Mouse (Mus musculus) embryo, embryonic 11 days (tissue): ENCODE data around the gene Obscn.
A peak's percentile ranks its signal among the peaks of the same experiment; 100 is the strongest.

Source experiments
- DNase-seq: peaks from one replicate; pipeline ENCODE4 v3.0.0-alpha.2; 2015

Gene Obscn

DNA sequence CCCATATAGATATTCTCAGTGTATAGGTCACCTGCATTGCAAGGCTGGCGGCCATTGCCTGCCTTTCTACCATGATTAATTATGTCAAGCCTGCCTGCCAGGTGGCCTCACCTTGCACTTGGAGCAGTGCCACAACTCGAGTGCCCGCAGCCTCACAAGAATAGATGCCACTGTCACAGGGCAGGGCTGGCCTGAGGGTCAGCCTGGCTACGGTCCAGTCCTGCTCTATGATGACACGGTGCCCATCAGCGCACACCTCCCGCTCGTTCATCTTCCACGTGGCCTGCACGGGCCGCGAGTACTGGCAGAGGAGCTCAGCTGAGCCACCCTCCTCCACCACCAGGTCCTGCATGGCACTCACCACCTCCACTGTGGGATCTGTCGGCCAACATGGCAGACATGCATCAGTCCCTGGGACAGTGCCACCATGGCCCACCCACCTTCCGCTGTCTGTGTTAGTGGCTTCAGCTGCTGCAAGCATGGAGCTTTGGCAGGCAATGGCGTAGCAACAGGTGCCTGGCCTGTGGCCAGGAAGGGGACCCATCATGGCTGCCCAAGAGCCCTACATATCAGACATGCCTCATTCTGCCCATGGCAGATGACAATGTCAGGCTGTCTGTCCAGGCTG is 91.4 kb downstream of the Obscn start:
- DNase-seq: no peak

DNA sequence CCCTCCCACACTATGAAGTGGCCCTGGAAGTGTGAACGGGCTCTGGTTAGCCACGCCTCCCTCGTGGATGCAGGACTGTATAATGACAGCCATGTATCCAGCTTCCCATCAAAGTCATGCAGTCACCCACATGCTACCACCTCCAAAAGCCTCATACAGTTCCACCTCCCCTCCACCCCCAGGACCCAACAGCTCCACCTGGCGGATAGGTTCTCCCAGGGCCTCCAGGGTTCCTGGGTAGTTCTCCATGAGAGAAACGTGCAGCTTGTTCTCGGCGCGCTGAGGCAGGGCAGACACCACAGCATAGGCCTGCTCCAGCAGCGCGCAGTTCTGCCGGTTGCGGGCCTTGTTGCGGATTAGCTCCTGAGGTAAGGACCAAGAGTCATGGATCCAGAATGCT is 107.2 kb downstream of the Obscn start:
- no peak for DNase-seq

DNA sequence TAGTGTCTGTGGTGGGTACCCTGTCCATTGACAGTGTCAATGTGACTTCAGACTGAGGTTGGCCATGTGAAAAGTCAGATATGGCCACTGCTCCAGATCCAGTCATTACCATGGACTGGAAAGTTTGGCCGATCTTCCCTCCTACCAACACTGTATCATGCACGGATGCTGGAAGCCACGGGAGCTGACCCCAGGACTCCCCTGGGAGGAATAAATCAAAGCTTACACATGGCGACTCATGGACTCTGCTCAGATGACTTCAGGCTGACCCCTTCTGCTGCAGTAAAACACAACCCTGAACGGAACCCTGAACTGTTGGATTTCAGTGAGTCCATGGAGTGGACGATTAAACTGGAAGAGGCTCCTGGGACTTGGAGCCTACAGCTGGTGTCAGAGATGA is 109.8 kb downstream of the Obscn start:
- DNase-seq: peak; percentile 13

DNA sequence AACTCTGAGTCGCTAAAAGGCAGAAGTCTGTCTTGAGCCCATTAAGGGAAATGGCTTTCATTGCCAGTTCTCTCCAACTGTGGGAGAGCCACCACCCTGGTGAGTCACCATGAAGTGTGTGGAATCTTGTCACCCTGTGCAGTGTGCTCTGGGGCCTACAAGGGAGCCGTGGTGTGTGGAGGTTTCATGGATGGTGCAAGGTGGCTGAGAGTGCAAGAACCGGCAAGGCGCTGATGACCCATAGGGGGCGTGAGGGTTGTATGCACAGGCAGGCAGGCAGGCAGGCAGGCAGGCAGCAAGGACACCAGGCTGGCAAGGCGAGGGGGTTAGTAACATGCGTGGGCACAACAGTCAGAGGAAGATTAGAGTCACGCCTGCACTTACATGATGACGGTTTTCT is 121.2 kb downstream of the Obscn start:
- peak; percentile 59 for DNase-seq

DNA sequence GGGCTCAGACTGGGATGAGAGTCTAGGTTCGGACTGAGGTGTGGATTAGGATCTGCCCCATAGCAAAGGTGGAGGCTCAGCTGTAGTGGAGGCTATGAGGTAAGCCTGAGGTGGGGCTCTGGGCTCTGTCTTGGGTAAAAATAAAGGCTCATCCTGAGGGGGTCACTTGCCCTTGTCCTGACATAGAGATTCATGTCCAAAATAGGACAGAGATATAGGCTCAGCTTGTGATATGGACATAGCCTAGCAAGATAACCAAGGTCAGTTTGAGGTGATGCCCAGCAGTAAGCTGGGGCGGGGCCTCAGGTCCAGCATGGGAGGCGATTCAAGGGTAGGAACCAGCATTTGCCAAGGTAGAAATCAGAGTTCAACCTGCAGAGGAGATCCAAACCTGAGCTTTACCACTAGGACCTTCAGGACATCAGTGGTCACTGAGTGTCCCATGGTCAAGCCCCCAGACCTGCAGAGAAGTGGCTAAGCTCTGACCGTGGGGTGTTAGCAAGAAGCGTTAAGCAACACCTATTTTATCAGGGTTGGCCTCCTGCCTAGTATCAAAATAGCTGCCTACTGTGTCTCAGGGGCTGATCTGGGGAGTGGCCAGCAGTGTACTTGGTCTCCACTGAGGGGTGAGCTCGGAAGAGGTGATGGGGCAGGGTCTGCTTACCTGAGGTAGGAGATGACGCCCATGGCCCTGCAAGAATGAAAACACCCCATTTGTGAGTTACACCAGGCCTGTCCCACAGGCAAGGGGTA is 133.7 kb downstream of the Obscn start:
- DNase-seq: no peak

DNA sequence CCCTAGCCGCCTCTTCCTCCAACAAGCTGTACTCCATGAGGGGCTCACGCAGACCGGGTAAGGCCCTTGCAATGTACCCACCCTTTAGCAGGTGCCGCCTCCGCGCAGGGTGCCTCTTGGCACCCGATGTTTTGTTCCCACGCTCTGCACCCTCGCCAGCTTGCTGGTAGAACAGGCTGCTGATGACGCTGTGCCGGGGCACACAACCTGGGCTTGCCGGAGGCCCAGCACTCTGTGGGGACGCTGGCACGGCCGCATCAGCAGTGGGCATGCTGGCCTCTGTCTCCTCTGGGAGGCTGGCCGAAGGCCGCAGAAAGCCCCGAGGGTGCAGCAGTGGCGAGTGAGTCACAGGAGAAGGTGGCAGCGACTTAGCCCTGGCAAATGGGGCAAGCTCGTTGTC is 135.6 kb downstream of the Obscn start:
- no peak for DNase-seq

DNA sequence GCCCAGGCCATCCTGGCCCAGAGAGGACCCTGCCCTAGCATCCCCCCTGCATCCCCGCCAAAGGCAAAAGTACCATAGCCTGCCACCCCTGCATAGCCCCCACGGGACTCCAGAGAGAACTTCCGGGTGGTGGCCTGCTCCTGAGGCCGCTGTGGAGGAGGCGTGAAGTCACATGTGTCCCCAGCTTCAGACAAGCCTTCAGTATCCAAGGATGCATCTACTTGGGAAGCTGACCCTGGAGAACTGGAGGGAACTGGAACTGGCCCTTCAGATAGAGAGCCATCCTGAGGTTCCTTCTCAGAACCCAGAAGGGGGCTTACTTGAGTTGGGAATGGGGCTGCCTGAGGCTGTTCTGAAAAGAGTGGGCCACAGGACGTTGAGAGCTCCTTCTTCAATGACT is 136.4 kb downstream of the Obscn start:
- DNase-seq: no peak

DNA sequence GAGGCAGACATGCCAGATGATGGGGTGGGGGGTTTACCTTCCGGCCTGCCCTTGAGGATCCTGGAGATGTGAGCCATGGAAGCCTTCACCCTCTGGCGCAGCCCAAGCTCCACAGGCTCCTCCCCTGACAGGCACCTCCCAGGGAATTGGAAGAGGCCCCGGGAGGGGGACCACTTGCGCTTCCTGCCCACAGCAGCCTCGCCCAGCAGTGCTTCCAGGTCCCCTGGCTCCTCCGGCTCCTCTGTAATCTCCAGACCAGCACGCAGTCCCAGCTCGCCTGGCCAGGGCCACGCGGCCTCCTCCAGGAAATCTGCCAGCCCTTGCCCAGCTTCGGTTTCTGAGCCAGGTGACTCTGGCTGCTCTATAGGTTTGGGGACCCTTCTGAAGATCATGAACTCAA is 137.0 kb downstream of the Obscn start:
- no peak for DNase-seq

DNA sequence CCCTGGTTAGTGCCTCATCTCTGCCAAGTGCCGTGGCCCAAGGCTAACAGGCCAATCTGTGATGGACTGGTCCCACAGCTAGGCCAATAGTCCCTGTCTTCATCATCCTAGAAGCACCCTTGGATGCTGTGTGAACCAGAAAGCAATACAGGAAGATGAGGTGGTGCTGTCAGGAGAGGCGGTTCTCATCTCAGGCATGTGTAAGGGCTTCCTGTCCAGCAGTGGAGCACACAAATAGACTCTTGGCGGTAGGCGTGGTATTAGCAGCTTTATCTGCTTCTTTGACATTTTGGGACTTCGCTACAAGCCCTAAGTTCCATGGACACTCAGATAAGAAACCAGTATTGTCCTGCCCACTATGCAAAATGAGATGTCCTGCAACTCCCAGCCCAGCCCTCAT is 138.7 kb downstream of the Obscn start:
- no peak for DNase-seq

DNA sequence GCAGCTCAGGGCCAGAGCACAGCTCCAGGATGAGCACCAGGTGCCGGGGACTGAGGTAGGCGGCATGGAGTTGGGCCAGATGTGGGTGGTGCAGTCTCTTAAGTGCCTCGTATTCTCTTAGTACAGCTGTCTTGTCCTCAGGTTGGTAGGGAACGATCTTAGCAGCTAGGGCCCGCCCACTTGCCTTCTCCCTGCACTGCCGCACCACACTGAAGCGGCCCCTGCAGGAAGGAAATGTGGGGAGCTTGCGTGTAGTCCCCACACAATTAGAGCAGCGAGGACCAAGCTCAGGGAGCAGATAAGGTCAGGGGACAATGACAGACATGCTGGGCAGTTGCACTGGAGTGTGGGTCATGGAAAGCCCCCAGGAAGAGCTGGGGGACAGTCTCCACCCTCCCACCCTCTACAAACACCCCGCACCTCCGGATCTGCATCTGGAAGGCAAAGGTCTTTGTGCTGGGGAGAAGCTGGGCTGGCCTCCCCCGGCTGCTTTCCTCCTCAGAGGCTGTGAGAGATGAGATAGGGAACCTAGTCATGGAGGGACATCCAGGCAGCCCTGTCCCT is 140.3 kb downstream of the Obscn start:
- no peak for DNase-seq

DNA sequence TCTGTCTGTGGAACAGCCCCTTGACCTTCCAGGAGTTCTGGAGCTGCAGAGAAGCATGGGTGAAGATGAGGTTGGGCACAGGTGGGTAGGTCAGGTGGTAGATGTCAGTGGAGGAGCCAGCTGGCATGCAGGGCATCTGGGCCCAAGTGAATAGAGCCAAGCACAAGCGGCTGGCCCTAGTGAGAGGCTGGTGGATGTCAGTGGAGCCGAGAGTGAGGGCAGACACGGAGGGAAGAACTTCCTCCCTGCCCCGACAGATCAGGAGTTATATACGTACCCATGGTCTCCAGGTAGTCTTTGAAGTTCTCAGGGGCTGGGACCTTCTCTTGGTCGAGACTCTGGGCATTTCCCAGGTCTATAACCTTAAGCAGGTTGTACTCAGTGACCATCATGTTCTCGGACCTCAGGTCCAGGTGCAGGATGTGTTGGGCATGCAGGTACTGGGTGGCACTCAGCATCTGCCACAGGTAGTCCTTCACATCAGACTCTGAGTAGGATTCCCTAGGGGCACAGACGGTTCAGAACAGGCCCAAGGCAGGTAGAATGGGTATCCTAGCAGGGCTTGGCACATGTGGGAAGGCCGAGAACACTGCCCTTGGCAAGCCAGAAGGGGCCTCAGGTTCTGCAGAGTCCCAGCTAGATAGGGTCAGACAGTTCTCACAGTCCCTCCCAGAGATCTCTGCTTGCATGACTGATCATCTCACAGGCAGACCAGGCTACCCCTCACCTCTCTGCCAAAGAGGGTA is 141.0 kb downstream of the Obscn start:
- DNase-seq: no peak

DNA sequence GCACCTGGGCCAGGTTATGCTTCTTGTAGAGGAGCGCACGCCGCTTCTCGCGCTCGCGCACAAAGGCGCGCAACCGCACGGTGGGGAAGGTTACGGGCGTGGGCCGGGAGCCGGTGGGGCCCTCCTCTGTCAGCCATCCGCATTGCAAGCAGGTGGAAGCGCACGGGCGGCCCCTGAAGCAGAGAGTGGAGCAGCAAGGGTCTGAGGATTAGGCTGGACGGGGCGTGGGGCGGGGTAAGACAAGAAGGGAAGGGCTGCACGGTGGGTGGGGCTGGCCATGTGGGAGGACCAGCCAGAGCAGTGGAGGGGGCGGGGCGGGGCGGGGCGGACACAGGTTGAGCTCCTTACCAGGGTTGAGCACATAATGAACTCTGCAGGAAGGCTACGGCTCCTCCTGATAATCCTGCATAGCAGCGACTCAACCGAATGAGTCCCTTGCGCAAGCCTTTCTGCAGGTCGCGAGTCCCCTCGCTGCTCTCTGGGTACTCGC is 141.8 kb downstream of the Obscn start:
- peak; percentile 67 for DNase-seq

DNA sequence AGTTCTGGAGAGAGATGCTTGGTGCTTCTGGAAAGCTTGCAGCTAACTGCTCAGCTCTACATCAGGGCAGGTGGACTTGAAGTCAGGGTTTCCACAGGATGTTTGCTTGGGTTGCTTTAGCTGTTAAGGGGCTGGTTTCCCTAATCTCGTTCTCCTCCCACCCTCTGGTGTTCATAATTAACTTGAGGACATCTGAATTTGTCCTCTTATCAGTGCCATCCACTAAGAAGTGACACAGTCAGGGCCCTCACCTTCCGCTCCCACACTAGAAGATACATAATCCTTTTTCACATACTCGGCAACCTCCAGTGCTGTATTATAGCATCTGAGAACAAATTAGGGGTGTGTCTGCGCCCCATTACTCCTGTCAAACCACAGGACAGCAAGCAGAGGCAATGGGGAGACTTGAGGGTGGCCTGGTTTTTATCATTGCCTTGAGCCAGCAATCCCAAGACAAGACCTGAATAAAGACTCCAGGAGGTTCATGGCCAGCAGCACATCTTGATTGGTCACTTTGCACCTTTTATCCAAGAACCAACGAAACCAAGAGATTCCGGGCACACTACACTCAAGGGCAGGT is 143.0 kb downstream of the Obscn start:
- no peak for DNase-seq

DNA sequence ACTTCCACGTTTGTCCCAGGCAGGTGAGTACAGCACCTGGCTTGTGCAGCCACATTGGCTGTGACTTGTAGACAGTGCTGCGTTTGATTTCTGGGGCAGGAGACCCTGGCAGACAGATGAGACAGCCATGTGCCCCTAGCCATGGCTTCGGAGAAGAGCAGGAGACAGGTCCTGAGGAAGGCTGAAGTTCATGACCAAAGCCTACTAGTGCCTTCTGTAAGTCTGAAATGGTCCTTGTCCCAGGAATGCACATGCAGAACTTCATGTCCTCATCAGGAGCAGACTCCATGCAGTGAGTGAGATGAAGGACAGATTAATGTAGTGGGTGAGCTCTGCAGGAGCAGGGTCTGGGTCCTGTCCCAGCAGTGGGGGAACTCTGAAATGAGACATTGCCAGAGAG is 144.3 kb downstream of the Obscn start:
- DNase-seq: no peak

DNA sequence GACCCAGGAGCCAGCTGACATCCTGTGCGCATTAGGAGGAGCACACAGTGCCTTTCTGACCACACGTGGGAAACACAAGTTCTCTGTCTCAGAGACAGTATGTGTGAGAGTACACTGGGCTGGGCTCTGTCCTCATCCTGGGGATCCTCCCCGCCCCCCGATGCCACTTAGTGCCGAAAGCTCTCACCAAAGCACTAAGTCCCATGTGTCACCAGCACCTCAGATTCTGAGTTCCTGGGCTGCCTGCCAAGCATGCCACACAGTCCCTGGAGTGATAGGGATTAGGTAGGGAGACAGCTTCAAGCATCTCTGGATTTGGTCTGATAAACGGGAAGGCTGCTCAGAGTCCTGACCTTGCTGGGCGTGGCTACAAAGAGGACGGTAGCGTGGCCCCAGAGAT is 145.4 kb downstream of the Obscn start:
- DNase-seq: no peak

DNA sequence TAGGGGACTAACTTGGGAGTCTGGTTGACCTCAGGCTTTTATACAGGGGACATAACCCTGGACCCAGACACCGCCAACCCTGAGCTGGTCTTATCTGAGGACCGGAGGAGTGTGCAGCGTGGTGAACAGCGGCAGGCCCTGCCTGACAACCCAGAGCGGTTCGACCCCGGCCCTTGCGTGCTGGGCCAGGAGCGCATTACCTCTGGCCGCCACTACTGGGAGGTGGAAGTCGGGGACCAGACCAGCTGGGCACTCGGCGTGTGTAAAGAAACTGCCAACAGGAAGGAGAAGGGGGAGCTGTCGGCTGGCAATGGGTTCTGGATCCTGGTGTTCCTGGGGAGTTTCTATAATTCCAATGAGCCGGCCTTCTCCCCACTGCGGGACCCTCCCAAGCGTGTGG is 146.1 kb downstream of the Obscn start:
- no peak for DNase-seq

DNA sequence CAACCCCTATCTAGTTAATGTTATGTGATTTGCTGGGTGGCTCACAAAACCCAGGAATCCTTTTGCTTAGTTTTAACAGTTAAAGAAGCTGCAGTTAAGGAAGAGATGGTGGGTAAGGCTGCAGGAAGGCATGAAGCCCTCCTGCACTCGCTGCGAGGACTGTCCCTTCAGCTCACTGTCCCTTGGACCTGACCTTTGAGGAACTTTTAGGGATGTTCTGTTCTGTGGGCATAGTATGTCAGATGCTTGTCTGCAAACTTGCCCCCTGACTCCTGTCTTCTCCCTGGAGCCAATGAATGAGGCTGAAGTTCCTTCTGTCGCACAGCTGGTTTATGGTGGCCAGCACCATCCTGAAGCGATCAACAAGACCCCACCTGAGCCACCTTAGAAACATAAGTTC is 147.0 kb downstream of the Obscn start:
- DNase-seq: no peak

DNA sequence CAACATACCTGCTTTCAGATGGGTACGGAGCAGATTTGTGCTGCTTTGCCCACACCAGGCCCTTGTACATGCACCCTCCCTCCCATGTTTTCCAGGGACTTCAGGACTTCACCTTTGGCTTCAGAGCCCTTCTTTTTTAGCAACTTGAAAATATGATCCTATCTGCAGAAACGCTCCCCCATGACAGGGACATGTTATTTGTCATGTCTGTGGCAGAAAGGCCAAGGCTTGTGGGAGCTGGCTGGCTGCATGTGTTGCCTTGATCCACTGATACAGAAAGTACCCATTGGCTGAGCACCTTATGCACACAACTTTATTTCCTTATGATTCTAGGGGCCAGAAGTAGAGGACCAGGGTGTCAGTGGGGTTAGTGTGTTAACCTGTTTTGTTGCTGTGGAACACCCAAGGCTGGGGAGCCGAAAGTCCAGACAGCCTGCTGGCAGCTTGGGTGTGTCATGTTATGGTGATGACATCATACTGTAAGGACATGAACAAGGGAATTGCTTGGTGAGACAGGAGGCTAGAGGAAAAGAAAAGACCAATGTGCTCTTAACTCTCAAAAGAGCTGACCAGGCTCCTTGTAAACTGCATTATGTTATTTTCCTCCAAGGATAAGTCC is 150.8 kb downstream of the Obscn start:
- no peak for DNase-seq

DNA sequence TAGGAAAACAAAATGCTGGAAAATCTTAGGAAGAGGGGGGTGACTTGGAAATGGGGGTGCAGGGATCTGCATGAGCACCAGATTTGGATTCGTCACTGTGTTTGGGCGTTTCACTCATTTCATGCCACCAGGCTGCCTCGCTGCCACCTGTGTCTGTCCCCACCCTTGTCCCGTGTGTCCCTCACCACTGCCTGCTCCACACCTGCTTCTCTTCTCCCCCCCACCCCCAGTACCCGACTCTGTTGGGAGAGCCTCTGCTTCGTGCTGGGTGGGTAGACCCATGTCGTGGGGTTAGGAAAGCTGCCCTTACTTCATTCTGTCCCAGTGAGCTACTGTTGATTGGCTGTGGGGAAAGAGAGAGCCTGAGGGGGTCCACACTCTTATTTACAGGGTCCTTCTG is 151.5 kb downstream of the Obscn start:
- DNase-seq: no peak

DNA sequence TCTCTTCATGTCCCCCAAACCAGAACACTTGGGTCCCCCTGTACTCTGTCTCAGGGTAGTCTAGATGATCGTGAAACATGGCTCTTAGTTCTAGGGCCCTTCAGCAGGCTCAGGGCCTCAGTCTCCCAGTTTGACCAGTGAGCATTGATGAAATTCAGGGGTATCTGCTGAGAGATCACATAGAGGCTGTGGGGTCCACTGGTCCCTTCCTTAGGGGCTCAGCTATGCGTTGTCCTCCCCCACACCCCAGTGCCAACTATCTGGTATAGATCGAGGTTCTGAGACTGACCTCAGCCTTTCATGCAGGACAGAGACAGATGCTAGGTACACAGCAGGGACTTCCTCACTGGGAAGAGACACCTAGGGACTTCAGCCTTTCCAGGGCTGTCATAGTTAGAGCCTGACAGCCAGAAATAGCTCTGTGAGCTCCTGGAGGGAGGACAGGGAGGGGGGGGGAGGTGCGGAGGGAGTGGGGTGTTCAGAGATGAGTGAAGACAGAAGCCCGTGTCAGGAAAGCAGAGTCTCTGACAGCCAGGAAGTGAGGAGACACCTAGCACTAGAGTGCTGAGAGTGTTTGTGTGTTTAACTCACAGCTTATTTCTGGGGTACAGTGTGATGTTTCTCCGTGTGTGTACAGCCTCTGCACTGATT is 152.4 kb downstream of the Obscn start:
- no peak for DNase-seq

DNA sequence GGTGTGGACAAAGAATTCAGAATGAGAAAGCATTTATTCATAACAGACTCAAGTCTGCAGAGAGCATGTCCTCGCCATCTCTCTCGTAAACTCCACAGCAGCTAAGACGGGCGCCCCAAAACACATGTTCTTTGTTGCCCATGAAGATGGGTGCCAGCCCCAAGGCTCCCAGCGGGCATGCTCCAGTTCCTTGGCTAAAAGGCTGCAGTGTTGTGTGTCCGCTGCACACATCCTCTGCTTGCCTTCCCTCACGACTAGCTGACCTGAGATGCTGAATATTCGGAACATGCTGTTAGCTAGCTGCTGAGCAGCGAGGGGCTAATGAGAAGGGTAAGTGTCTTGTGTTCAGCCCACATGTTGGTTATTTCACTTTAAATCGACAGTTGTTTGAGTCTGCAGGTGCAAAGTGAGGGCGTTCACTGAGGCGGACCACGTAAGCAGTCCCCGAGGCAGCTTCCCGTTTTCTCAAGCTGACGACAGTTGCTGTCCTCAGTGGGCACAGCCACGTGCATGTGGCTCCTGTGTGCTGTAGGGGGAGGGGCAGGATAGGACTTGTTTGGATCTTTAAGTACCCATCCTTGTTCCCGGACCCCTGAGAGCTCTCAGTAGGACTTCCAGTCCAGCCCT is 153.6 kb downstream of the Obscn start:
- no peak for DNase-seq
